Comparison of ENCODE assay signal across 23 mouse cellular contexts in genomic region chr1:43342848-43343247, GRCm38 (mm10).
"Had no signal": no experiment of that assay in that cellular context is flagged by ENCODE, and none has a peak within 500 bp of the region (broad histone marks: within the 10 kb centered on the region; RNA-seq: fewer than 3 reads in every experiment).

No protein-coding gene starts in this region.

- DNase-seq: gastrocnemius, adult 2 months; gastrocnemius, postnatal 10 days; gastrocnemius, postnatal 25 days; heart, postnatal 14 days; heart, postnatal 36 days; kidney, adult 18-20 months; kidney, adult 8-10 months; kidney, postnatal 10 days; kidney, postnatal 25 days; kidney, postnatal 4 days had no signal

- H3K9ac ChIP-seq: heart, embryonic 12.5 days; hindbrain, embryonic 12.5 days; hindbrain, embryonic 14.5 days; intestine, embryonic 15.5 days; limb, embryonic 13.5 days; limb, embryonic 15.5 days; liver, embryonic 12.5 days had no signal

- ATAC-seq: hindbrain, embryonic 16.5 days; inflammation-experienced regulatory T-cells, adult 6 months; intestine, embryonic 15.5 days; intestine, postnatal 0 days had no signal

- H3K9me3 ChIP-seq: heart, embryonic 12.5 days; hindbrain, embryonic 10.5 days; hindbrain, embryonic 12.5 days; intestine, embryonic 15.5 days; limb, embryonic 13.5 days; limb, embryonic 15.5 days; liver, embryonic 12.5 days had no signal

- H3K27ac ChIP-seq: gastrocnemius, adult 2 months; hindbrain, embryonic 10.5 days; hindbrain, embryonic 12.5 days; hindbrain, embryonic 14.5 days; intestine, embryonic 15.5 days; layer of hippocampus, adult 2 months; left cerebral cortex, adult 2 months; limb, embryonic 13.5 days; limb, embryonic 15.5 days; liver, embryonic 12.5 days had no signal

- H3K27me3 ChIP-seq: heart, embryonic 12.5 days; hindbrain, embryonic 12.5 days; intestine, embryonic 15.5 days; limb, embryonic 13.5 days; limb, embryonic 15.5 days; liver, embryonic 12.5 days had no signal

- H3K36me3 ChIP-seq: heart, embryonic 12.5 days; hindbrain, embryonic 10.5 days; hindbrain, embryonic 12.5 days; intestine, embryonic 15.5 days; limb, embryonic 13.5 days; limb, embryonic 15.5 days; liver, embryonic 12.5 days had no signal

- H3K4me3 ChIP-seq: gastrocnemius, adult 2 months; heart, embryonic 12.5 days; hindbrain, embryonic 10.5 days; hindbrain, embryonic 12.5 days; intestine, embryonic 15.5 days; layer of hippocampus, adult 2 months; left cerebral cortex, adult 2 months; limb, embryonic 13.5 days; limb, embryonic 15.5 days; liver, embryonic 12.5 days had no signal

- H3K4me1 ChIP-seq: heart, embryonic 12.5 days; hindbrain, embryonic 10.5 days; hindbrain, embryonic 12.5 days; intestine, embryonic 15.5 days; limb, embryonic 13.5 days; limb, embryonic 15.5 days had no signal

- H3K4me2 ChIP-seq: heart, embryonic 12.5 days; hindbrain, embryonic 12.5 days; hindbrain, embryonic 14.5 days; intestine, embryonic 15.5 days; limb, embryonic 13.5 days; limb, embryonic 15.5 days; liver, embryonic 12.5 days had no signal
